ENCODE assay signal across 8 mouse cellular contexts in genomic region chr2:120084593-120085361, GRCm38 (mm10). TPM values are rescaled to one million over a fixed set of nuclear protein-coding genes. Genes with fewer than 3 reads are reported as not detected.
DNase-seq lines count a peak whose midpoint lies in the region; ATAC-seq and TF ChIP-seq lines count a peak whose summit lies in the region.

No protein-coding gene starts in this region.

- peaks cover 0 to 14% of the 10 kb centered on the region in 2 experiments; a peak in 2 of 4 replicates for H3K4me1 ChIP-seq in CH12.LX (ENCODE audit: control insufficient read depth in 1 of 2, insufficient read depth in 2 of 2)

- in situ Hi-C loops in CH12.LX (cut with MboI; ENCODE audit: low pct_ligation_motif_present, low pct_unique_long_range_greater_than_20kb, low sequenced_read_pairs), result loop anchor here (5.0 to 25.0 kb wide), 2 partner anchors 88 to 203 kb away; partner anchors contain the start of gene Pla2g4d

- no peak for TF ChIP-seq POLR2A in CH12.LX (IDR thresholded peaks at IDR 0.05; ENCODE audit: low read depth, low read length)

- peak; percentile 27 to 32 for DNase-seq in frontal cortex, postnatal 36 days (ENCODE audit: low spot score in 2 of 2)
- no peak for DNase-seq in CH12.LX (ENCODE audit: extremely low read depth)
- peak; percentile 59 for DNase-seq in gastrocnemius, postnatal 14 days
- peak; percentile 54 to 61 for DNase-seq in kidney, postnatal 25 days
- DNase-seq in spleen, postnatal 36 days (ENCODE audit: low spot score in 2 of 2), result peak; percentile 36 to 44
- no peak for DNase-seq in ovary, adult 18-20 months (ENCODE audit: low spot score)
- no peak for DNase-seq in cerebellum, postnatal 4 days (ENCODE audit: low spot score in 2 of 2)

- no peaks in the 10 kb centered on the region for H3K27me3 ChIP-seq in CH12.LX (replicated peaks)

- no peak overlapping the region for H3K9ac ChIP-seq in CH12.LX (ENCODE audit: insufficient read depth, low read depth)

- intact Hi-C loops in gastrocnemius, postnatal 14 days (cut with DNase I; ENCODE audit: low total_unique reads), result loop anchor here (5.0 kb wide), 2 partner anchors 37 to 178 kb away; no protein-coding TSS in a partner anchor

- TF ChIP-seq CTCF in CH12.LX (conservative IDR thresholded peaks at IDR 0.05 in 1 of 2, IDR thresholded peaks at IDR 0.05 in 1 of 2; ENCODE audit: low read depth in 2 of 2, low read length in 2 of 2), result peak in 1 of 2 experiments; percentile 77; a peak in 2 of 4 replicates

- ATAC-seq in frontal cortex, adult (ENCODE audit: low TSS enrichment), result no peak

- dilution Hi-C loops in CH12.LX (cut with MboI; ENCODE audit: extremely low pct_ligation_motif_present, extremely low pct_unique_long_range_greater_than_20kb, low sequenced_read_pairs), result no loop called here

- no peak overlapping the region for H3K27ac ChIP-seq in CH12.LX (ENCODE audit: insufficient read depth, low read depth)

- no peak for TF ChIP-seq EP300 in CH12.LX (IDR thresholded peaks at IDR 0.05; ENCODE audit: low read length)

- H3K4me2 ChIP-seq in CH12.LX (ENCODE audit: insufficient read depth, low read depth, poor library complexity, severe bottlenecking), result no peak overlapping the region

- H3K9me3 ChIP-seq in CH12.LX (replicated peaks; ENCODE audit: low read length), result peaks cover 3% of the 10 kb centered on the region

- no peaks in the 10 kb centered on the region for H3K79me2 ChIP-seq in CH12.LX (replicated peaks; ENCODE audit: control insufficient read depth, extremely low read depth, insufficient read depth, poor library complexity, severe bottlenecking)

- TF ChIP-seq RAD21 in CH12.LX (IDR thresholded peaks at IDR 0.05; ENCODE audit: low read depth, low read length), result peak; percentile 78

- peaks cover 1 to 17% of the 10 kb centered on the region in 2 experiments for H3K36me3 ChIP-seq in CH12.LX (replicated peaks in 1 of 2; ENCODE audit: control insufficient read depth in 1 of 2, insufficient read depth in 1 of 2, low read length in 1 of 2)

- no peak overlapping the region for H3K4me3 ChIP-seq in CH12.LX (replicated peaks in 1 of 3; ENCODE audit: low read depth in 2 of 3, low read length in 2 of 3, poor library complexity in 1 of 3)

TF ChIP-seq in CH12.LX, 34 proteins besides CTCF, POLR2A, EP300 and RAD21:
- no peak for TF ChIP-seq MXI1 (IDR thresholded peaks at IDR 0.05; ENCODE audit: low read depth, low read length)
- peak; percentile 71 for TF ChIP-seq SMC3 (IDR thresholded peaks at IDR 0.05; ENCODE audit: low read depth, low read length)
- TF ChIP-seq USF1 (IDR thresholded peaks at IDR 0.05; ENCODE audit: low read depth, low read length), result no peak

RNA-seq across cellular contexts. Expression of gene Pla2g4b, which starts 51.6 kb away (rescaled TPM):
- total RNA-seq in CH12.LX (2012; rRNA removed), result 2.5 and 4.0 TPM in 2 replicates
- total RNA-seq in CH12.LX (2014; rRNA removed), result 0.90 and 1.5 TPM in 2 replicates
- 2.3 and 2.7 TPM in 2 replicates for polyA plus RNA-seq in CH12.LX (2012; ENCODE audit: insufficient read length, low read depth)
- total RNA-seq in gastrocnemius, postnatal 14 days (2021), result under 1 TPM; 0.51 to 0.84 TPM

RNA-seq across cellular contexts. Expression of gene Gm28042, which starts 57.5 kb away (rescaled TPM):
- total RNA-seq in CH12.LX (2012; rRNA removed) (1.0 and 1.9 TPM in 2 replicates), CH12.LX (2014; rRNA removed) (0.77 and 0.84 TPM in 2 replicates)
- polyA plus RNA-seq in CH12.LX (2012; ENCODE audit: insufficient read length, low read depth), result 1.8 and 2.0 TPM in 2 replicates
- under 1 TPM; 0.41 to 0.42 TPM for total RNA-seq in gastrocnemius, postnatal 14 days (2021)

RNA-seq across cellular contexts. Expression of gene Jmjd7, which starts 57.5 kb away (rescaled TPM):
- total RNA-seq in CH12.LX (2012; rRNA removed) (12.7 and 14.6 TPM in 2 replicates), CH12.LX (2014; rRNA removed) (8.4 and 11.3 TPM in 2 replicates)
- 10.6 and 15.0 TPM in 2 replicates for polyA plus RNA-seq in CH12.LX (2012; ENCODE audit: insufficient read length, low read depth)
- total RNA-seq in gastrocnemius, postnatal 14 days (2021), result 1 to 10 TPM; 3.0 to 4.7 TPM

Comparison
In these comparisons a context has a peak if more than half of its experiments do, and no peak if none do; other contexts are left out.
1. DNase-seq: peak in frontal cortex, postnatal 36 days (2 of 2), gastrocnemius, postnatal 14 days (single experiment), kidney, postnatal 25 days (2 of 2) and spleen, postnatal 36 days (2 of 2); none in CH12.LX (single experiment), ovary, adult 18-20 months (single experiment) and cerebellum, postnatal 4 days (0 of 2).